Mouse (Mus musculus): ENCODE results near the gene 0610030E20Rik. TPM values are rescaled to one million over a fixed set of nuclear protein-coding genes. Genes with fewer than 3 reads are reported as not detected.

The 0610030E20Rik gene
- polyA plus RNA-seq, 1 experiment from 2014 or later, result 17.4 TPM

DNA sequence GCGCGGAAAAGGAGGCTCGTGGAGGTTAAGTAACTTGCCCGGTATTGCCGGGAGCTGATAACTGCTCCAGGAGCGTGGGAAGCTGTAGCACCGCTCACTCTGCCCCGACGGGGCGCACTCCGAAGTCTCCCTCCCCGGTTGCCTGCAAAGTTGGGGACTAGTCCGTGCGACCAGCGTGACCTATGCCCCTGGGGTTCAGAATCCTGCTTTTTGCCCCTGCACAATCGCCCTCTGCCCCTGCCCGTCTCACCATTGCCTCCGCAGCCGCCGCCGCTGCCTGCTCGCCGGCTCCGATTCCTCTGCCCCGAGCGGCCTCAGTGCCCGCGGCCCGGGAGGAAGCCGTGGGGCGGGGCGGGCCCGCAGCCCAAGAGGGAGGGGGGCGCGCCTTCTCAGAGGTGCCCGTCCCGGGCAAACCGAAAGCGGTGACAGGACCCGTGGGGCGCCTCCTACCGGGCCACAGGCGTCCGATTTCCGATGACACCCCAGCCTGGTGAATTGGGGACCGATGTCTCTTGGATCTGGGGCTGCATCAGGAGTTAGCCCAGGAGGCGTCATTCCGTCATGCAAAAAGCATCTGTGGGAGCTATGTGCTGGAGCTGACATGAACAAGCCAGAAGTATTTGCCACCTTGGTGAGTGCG is 33.1 kb downstream of the 0610030E20Rik start, which contains the start of gene Vamp5:
Gene Vamp5, minus strand, starts transcription at position 338 of the 640 bp plus-strand sequence.
- peak within 1 kb of the TSS; percentile 78 for H3K27ac ChIP-seq (ENCODE audit: low read depth, low read length)

DNA sequence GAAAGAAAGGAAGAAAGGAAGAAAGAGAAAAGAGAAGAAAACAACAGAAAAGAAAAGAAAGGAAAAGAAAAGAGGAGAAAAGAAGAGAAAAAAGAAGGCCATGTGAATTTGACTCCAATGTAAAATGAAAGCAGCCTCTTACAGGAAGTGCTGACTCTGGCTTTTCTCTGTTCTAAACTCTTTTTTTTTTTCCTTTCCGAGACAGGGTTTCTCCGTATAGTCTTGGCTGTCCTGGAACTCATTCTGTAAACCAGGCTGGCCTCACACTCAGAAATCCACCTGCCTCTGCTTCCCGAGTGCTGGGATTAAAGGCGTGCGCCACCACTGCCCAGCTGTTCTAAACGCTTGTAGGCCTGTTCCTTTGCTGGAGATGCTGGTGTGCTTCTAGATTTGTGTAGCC is 35.4 kb downstream of the 0610030E20Rik start:
- WGBS (ENCODE audit: insufficient replicate concordance), result 79% methylated on average over 6 of the region's 6 CpGs
- peaks cover 8% of the 10 kb centered on the region for H3K36me3 ChIP-seq (ENCODE audit: control insufficient read depth, insufficient read depth, low read length)
- no peaks in the 10 kb centered on the region for H3K9me3 ChIP-seq (replicated peaks; ENCODE audit: control insufficient read depth, low read length)
- no peak overlapping the region for H3K4me2 ChIP-seq
- H3K27ac ChIP-seq (ENCODE audit: low read depth, low read length), result no peak overlapping the region
- H3K27me3 ChIP-seq (ENCODE audit: control insufficient read depth, insufficient read depth, low read length), result no peaks in the 10 kb centered on the region
- no peak overlapping the region for H3K4me3 ChIP-seq (ENCODE audit: low read depth, low read length)
- no peak for ATAC-seq (replicated peaks; ENCODE audit: insufficient number of reproducible peaks, low FRiP score, low TSS enrichment)
- H3K9ac ChIP-seq (ENCODE audit: low read depth, low read length), result no peak overlapping the region
- no peaks in the 10 kb centered on the region for H3K4me1 ChIP-seq (ENCODE audit: control insufficient read depth, insufficient read depth, low read length)

More for the DNA sequence above, 33.1 kb downstream of the 0610030E20Rik start, which contains the start of gene Vamp5:
- H3K27me3 ChIP-seq (ENCODE audit: control insufficient read depth, insufficient read depth, low read length), result no peaks in the 10 kb centered on the region
- peak within 1 kb of the TSS; percentile 75 for H3K4me2 ChIP-seq
- H3K9me3 ChIP-seq (replicated peaks; ENCODE audit: control insufficient read depth, low read length), result no peaks in the 10 kb centered on the region
- peaks cover 6% of the 10 kb centered on the region for H3K36me3 ChIP-seq (ENCODE audit: control insufficient read depth, insufficient read depth, low read length)
- H3K4me1 ChIP-seq (ENCODE audit: control insufficient read depth, insufficient read depth, low read length), result no peaks in the 10 kb centered on the region
- 1% methylated on average over 45 of the region's 49 CpGs for WGBS (ENCODE audit: insufficient replicate concordance)
- peak; percentile 85 for ATAC-seq (replicated peaks; ENCODE audit: insufficient number of reproducible peaks, low FRiP score, low TSS enrichment)
- peak within 1 kb of the TSS; percentile 75 for H3K9ac ChIP-seq (ENCODE audit: low read depth, low read length)
- peak within 1 kb of the TSS; percentile 62 for H3K4me3 ChIP-seq (ENCODE audit: low read depth, low read length)

DNA sequence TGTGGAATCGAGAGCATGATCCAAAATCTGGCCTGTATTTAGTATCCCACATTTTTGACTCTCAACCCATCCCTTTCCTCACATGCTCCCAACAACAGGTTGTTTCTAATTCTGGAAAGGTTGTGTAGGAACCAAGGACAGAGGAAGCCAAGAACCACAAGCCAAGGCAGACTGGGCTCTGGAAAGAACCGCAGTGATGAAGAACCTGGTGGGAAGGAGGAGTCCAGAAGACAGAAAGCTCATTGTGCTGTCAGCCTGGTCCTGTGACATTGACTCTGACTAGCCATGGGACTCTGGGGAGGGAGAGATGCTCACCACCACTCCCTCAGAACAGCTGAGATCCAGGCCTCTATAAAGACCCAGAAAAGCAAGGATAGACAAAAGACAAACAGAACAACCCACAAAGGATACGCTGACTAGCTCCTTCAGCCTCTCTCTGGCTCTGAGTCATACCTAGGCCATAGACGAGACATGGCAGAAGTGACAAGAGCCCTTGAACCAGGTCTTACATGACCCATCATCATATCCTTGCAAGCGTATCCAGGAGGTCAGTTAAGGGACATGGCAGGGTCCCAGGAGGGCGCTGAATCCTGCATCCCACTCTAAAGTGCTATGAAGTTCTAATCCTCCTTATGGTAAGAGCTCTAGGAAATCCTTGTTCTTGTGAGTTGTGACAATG is 36.2 kb downstream of the 0610030E20Rik start:
- Histone ChIP-seq H3K4me3 (ENCODE audit: low read depth, low read length) (no peak overlapping the region), H3K36me3 (ENCODE audit: control insufficient read depth, insufficient read depth, low read length) (peaks cover 10% of the 10 kb centered on the region), H3K9me3 (replicated peaks; ENCODE audit: control insufficient read depth, low read length) (no peaks in the 10 kb centered on the region), H3K9ac (ENCODE audit: low read depth, low read length) (no peak overlapping the region), H3K27ac (ENCODE audit: low read depth, low read length) (no peak overlapping the region), H3K4me2 (no peak overlapping the region), H3K27me3 (ENCODE audit: control insufficient read depth, insufficient read depth, low read length) (no peaks in the 10 kb centered on the region), H3K4me1 (ENCODE audit: control insufficient read depth, insufficient read depth, low read length) (0 out of 2 replicates have a peak, but pooled peaks cover 2% of the 10 kb centered on the region)
- WGBS (ENCODE audit: insufficient replicate concordance), result 83% methylated on average over 6 of the region's 6 CpGs
- ATAC-seq (replicated peaks; ENCODE audit: insufficient number of reproducible peaks, low FRiP score, low TSS enrichment), result no peak

DNA sequence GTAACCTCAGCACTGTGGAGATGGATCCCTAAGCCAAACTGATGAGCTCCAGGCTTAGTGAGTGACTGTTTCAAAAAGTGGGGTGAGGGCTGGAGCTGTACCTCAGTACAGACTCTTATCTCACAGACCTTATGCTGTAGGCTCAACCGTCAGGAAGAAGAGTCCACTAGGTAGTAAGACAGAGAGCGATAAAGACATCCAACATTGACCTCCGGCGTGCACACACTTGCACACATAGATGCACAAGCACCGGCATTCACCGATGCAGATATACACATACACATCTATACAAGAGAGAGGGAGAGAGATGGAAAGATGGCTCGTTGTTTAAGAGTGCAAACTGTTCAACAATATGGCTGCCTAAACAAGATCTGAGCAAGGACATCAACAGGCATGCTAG is 36.8 kb downstream of the 0610030E20Rik start:
- Histone ChIP-seq H3K4me2 (no peak overlapping the region), H3K27ac (ENCODE audit: low read depth, low read length) (no peak overlapping the region), H3K36me3 (ENCODE audit: control insufficient read depth, insufficient read depth, low read length) (peaks cover 10% of the 10 kb centered on the region), H3K9me3 (replicated peaks; ENCODE audit: control insufficient read depth, low read length) (no peaks in the 10 kb centered on the region), H3K9ac (ENCODE audit: low read depth, low read length) (no peak overlapping the region), H3K27me3 (ENCODE audit: control insufficient read depth, insufficient read depth, low read length) (no peaks in the 10 kb centered on the region), H3K4me3 (ENCODE audit: low read depth, low read length) (no peak overlapping the region), H3K4me1 (ENCODE audit: control insufficient read depth, insufficient read depth, low read length) (peaks cover 9% of the 10 kb centered on the region; the same call in 1 of the 2 replicates)
- 84% methylated on average over 7 of the region's 7 CpGs for WGBS (ENCODE audit: insufficient replicate concordance)
- ATAC-seq (replicated peaks; ENCODE audit: insufficient number of reproducible peaks, low FRiP score, low TSS enrichment), result 0 out of 2 replicates have a peak, but pooled peaks have one; percentile 27

DNA sequence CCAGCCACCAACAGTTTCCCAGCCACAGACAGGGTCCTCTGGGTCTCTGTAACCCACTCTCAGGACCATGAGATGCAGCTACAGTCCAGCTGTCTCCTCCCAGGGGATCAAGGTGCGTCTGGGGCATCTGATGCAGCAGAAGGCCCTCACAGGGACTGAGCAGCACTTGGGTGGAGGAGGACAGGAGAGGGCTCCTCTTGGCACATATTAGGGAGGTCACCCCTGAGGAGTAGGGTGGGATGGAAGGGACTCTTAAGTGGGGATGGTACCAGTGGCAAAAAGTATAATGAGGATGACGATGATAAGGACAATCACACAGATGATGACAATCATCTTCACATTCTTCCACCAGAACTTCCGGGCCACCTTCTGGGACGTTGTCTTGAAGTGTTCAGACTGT is 38.1 kb downstream of the 0610030E20Rik start:
- H3K9ac ChIP-seq (ENCODE audit: low read depth, low read length), result no peak overlapping the region

DNA sequence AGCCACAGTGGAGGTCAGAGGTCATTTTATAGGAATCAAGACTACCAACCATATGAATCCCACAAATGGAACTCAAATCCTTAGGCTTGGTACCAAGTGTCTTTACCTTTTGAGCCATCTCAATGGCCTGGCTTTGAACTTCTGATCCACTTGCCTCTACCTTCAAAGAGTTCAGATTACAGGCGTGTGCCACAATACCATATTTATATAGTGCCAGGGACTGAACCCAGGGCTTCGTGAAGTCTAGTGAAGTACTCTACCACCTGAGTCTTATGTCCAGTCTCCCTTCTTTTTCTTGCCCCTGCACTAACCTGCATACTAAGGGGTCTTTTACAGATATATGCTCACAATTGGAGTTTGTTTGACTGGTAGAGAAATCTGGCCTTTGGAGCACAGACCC is 39.4 kb downstream of the 0610030E20Rik start:
- H3K27me3 ChIP-seq (ENCODE audit: control insufficient read depth, insufficient read depth, low read length), result no peaks in the 10 kb centered on the region
- no peak for ATAC-seq (replicated peaks; ENCODE audit: insufficient number of reproducible peaks, low FRiP score, low TSS enrichment)
- no peaks in the 10 kb centered on the region for H3K9me3 ChIP-seq (replicated peaks; ENCODE audit: control insufficient read depth, low read length)
- WGBS (ENCODE audit: insufficient replicate concordance), result 96% methylated on average over 2 of the region's 2 CpGs
- H3K4me3 ChIP-seq (ENCODE audit: low read depth, low read length), result no peak overlapping the region
- no peak overlapping the region for H3K27ac ChIP-seq (ENCODE audit: low read depth, low read length)
- H3K4me2 ChIP-seq, result no peak overlapping the region
- H3K9ac ChIP-seq (ENCODE audit: low read depth, low read length), result no peak overlapping the region
- peaks cover 16% of the 10 kb centered on the region for H3K4me1 ChIP-seq (ENCODE audit: control insufficient read depth, insufficient read depth, low read length)
- peaks cover 10% of the 10 kb centered on the region for H3K36me3 ChIP-seq (ENCODE audit: control insufficient read depth, insufficient read depth, low read length)

More for the DNA sequence above, 38.1 kb downstream of the 0610030E20Rik start:
- ATAC-seq (replicated peaks; ENCODE audit: insufficient number of reproducible peaks, low FRiP score, low TSS enrichment), result no peak
- 61% methylated on average over 4 of the region's 4 CpGs for WGBS (ENCODE audit: insufficient replicate concordance)
- Histone ChIP-seq H3K4me2 (no peak overlapping the region), H3K4me3 (ENCODE audit: low read depth, low read length) (no peak overlapping the region), H3K9me3 (replicated peaks; ENCODE audit: control insufficient read depth, low read length) (no peaks in the 10 kb centered on the region), H3K27ac (ENCODE audit: low read depth, low read length) (no peak overlapping the region), H3K36me3 (ENCODE audit: control insufficient read depth, insufficient read depth, low read length) (peaks cover 10% of the 10 kb centered on the region), H3K27me3 (ENCODE audit: control insufficient read depth, insufficient read depth, low read length) (no peaks in the 10 kb centered on the region), H3K4me1 (ENCODE audit: control insufficient read depth, insufficient read depth, low read length) (peaks cover 16% of the 10 kb centered on the region)

DNA sequence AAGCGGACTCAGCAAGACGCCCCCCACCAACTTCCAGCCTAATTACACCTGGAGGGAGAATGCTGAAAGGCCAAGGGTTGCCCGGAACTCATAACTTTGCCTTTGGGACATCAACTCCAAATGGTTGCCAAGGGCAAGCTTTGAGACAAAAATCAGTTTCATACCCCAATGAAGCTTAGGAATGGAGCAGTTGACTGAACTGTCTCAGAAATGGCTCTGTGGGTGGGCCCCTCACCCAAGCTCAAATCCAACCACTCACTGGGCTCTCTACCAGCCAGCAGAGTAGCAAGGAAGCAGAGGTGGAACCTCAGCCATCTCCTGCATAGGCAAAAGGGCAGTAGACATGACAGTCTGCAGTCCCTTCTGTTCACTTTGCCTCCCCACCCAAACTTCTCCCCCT is 40.7 kb downstream of the 0610030E20Rik start:
- no peak for ATAC-seq (replicated peaks; ENCODE audit: insufficient number of reproducible peaks, low FRiP score, low TSS enrichment)
- Histone ChIP-seq H3K4me2 (peak overlapping the region; percentile 82; the same call in 1 of the 2 replicates), H3K9ac (ENCODE audit: low read depth, low read length) (no peak overlapping the region), H3K36me3 (ENCODE audit: control insufficient read depth, insufficient read depth, low read length) (peaks cover 10% of the 10 kb centered on the region), H3K27ac (ENCODE audit: low read depth, low read length) (no peak overlapping the region), H3K4me3 (ENCODE audit: low read depth, low read length) (no peak overlapping the region), H3K9me3 (replicated peaks; ENCODE audit: control insufficient read depth, low read length) (no peaks in the 10 kb centered on the region), H3K4me1 (ENCODE audit: control insufficient read depth, insufficient read depth, low read length) (peaks cover 16% of the 10 kb centered on the region), H3K27me3 (ENCODE audit: control insufficient read depth, insufficient read depth, low read length) (no peaks in the 10 kb centered on the region)
- 77% methylated on average over 3 of the region's 3 CpGs for WGBS (ENCODE audit: insufficient replicate concordance)

DNA sequence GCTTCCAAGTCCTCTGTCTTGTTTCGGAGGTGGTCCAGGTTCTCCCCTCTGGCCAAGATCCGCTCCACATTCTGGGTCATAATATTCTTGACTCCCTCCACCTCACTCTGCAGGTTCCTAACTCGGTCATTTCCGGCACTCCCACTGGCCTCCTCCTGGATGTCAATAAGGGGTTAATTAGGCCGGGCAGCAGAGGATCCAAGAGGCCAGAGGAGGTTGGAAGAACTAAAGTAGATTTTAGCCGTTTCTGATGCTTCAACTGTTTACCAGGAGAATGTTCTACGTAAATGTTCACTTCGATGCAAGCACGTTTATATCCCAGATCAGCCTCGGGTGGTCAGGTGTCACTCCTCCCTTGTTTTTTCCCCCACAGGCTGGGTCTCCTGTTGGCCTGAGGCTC is 41.1 kb downstream of the 0610030E20Rik start:
- Histone ChIP-seq H3K4me2 (peak overlapping the region; percentile 82), H3K27me3 (ENCODE audit: control insufficient read depth, insufficient read depth, low read length) (no peaks in the 10 kb centered on the region), H3K36me3 (ENCODE audit: control insufficient read depth, insufficient read depth, low read length) (peaks cover 10% of the 10 kb centered on the region), H3K27ac (ENCODE audit: low read depth, low read length) (0 out of 2 replicates have a peak overlapping the region, but pooled peaks have one; percentile 35), H3K4me3 (ENCODE audit: low read depth, low read length) (no peak overlapping the region), H3K4me1 (ENCODE audit: control insufficient read depth, insufficient read depth, low read length) (peaks cover 18% of the 10 kb centered on the region), H3K9ac (ENCODE audit: low read depth, low read length) (no peak overlapping the region; the same call in 1 of the 2 replicates), H3K9me3 (replicated peaks; ENCODE audit: control insufficient read depth, low read length) (no peaks in the 10 kb centered on the region)
- WGBS (ENCODE audit: insufficient replicate concordance), result 71% methylated on average over 10 of the region's 10 CpGs
- ATAC-seq (replicated peaks; ENCODE audit: insufficient number of reproducible peaks, low FRiP score, low TSS enrichment), result no peak

All from heart, embryonic 11.5 days (tissue).